Mouse (Mus musculus) c-Kit-positive CD71-negative TER-119-negative erythroid progenitor cells, embryonic 14.5 days (primary cell): ENCODE data around the gene Gspt1.
"Not testable (repeated sequence)": the region's sequence is repeated elsewhere in the genome, so short reads cannot be mapped to it uniquely, and the experiment has no call there.

Experiments
- DNase-seq: peaks from one replicate; pipeline ENCODE4 v3.0.0-alpha.2; 2013; ENCODE audit warnings: low read depth

The Gspt1 gene

GRCm38 (mm10) chr16:11253898-11254722, at the start of gene Gspt1:
Gspt1 (minus strand) TSS chr16:11254325.
- peak; percentile 96 for DNase-seq

DNA sequence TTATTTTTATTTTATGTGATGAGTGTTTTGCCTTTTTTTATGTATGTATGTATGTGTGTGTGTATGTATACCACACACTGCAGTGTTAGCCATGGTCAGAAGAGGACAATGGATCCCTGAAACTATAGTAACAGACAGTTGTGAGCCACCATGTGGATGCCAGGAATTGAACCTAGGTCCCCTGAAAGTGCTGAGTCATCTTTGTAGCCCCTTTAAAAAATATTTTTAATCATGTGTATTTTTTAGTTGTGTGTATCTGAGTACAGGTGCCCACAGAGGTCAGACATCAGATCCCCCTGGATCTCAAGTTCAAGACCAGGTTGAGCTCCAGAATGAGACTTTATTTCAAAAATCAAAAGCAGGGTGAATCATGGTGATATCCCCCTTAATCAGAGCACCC, 49.6 kb upstream of the Gspt1 start:
- DNase-seq, result no peak

- peak; percentile 30 for DNase-seq
These were observed 43.6 kb upstream of the Gspt1 start for GRCm38 (mm10) chr16:11297700-11298099.

GRCm38 (mm10) chr16:11295583-11295982, 41.5 kb upstream of the Gspt1 start:
- DNase-seq, result not testable (repeated sequence)

DNA sequence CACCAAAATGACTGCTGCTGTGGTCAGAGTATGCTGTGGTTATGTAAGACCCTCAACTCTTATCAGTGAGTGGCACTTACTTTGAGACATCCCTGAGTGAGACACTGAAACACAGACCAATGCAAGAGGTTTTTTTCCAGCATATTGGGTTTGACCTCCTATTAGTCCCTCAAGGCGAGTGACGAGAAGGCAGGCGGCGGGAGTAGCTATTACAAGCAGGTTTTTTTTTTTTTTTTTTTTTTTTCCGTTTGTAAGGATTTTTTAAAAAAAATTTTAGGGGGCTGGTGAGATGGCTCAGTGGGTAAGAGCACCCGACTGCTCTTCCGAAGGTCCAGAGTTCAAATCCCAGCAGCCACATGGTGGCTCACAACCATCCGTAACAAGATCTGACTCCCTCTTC, 34.7 kb upstream of the Gspt1 start:
- not testable (repeated sequence) for DNase-seq

GRCm38 (mm10) chr16:11285949-11286348, 31.8 kb upstream of the Gspt1 start:
- DNase-seq, result no peak

- DNase-seq, result no peak
These were observed 30.8 kb upstream of the Gspt1 start for GRCm38 (mm10) chr16:11284881-11285280.

GRCm38 (mm10) chr16:11282655-11283232, 28.6 kb upstream of the Gspt1 start:
- no peak for DNase-seq

DNA sequence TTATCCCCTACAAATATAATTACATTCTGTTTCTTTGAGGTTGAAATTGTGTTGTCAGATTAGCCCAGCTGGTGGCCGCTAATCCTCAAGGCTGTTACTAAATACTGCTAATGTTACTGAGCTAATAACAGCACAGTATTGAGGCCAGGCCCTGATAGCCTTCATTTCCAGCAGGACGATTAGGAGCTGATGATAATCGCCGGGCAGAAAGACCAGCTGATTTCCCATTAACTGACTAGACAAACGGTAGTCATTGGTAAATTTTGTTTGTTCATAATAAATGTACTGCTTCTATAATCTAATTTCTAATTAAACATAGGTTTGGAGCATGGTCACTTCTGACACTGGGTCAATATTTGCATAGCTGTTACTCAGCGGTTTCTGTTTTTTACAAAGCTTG, 24.7 kb upstream of the Gspt1 start:
- DNase-seq, result no peak

DNA sequence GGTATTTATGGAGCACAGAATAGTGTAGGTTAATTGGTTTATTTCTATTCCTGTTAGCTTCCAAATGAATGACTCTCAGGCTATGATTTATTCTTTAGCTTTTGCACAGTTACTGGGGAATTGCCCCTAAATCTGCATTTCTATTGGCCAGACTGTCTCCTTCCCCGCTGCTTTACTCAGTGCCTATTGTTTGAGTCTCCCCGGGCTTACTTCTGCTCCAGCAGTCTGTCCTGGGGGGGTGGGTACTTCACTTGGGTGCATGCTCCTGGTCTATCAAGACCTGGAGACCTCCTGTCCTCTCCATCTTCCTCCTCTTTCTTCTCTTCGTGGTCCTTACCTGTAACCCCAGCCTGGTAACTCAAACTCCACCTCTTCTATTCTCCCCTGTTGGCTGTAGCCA, 22.8 kb upstream of the Gspt1 start:
- no peak for DNase-seq

DNA sequence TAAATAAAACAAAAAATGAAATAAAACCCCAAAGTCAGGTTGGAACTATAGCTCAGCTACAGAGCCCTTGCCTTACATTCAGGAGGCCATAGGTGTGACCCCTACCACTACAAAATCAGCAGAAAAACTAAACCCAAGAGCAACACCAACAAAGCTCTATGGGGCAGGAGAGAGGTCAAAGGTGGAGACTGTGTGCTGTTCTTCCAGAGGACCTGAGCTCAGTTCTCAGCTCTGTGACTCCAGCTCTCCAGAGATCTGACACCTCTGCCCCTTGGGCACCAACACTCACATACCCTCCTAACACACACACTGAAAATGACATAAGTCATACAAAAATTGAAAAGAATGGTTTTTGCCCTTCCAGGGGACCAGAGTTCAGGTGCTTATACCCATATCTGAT, 16.9 kb upstream of the Gspt1 start:
- DNase-seq, result no peak

GRCm38 (mm10) chr16:11270642-11271041, 16.5 kb upstream of the Gspt1 start:
- DNase-seq, result peak; percentile 40

GRCm38 (mm10) chr16:11269808-11270207, 15.7 kb upstream of the Gspt1 start:
- no peak for DNase-seq

- DNase-seq, result no peak
These were observed 12.4 kb upstream of the Gspt1 start for GRCm38 (mm10) chr16:11266556-11266955.

DNA sequence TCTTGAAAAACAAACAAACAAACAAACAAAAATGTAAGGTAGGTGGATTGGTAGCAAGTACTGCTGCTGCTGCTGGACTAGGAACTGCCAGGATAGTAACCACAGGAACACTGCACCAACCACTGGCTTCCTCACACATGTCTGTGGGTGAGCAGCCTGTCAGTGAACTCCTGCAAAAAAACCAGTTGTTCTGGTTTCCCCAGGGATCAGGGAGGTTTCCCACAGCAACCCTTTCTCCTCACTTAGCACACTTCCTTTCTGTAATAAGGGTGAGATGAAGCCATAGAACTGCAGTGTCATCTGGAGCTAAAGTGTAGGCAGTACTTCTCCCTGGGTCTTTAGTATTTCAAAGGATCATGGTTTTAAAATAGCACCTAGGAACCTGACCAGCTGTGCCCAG, 9.1 kb upstream of the Gspt1 start:
- DNase-seq, result no peak

GRCm38 (mm10) chr16:11254723-11255164, 619 bp upstream of the Gspt1 start:
- DNase-seq, result no peak

DNA sequence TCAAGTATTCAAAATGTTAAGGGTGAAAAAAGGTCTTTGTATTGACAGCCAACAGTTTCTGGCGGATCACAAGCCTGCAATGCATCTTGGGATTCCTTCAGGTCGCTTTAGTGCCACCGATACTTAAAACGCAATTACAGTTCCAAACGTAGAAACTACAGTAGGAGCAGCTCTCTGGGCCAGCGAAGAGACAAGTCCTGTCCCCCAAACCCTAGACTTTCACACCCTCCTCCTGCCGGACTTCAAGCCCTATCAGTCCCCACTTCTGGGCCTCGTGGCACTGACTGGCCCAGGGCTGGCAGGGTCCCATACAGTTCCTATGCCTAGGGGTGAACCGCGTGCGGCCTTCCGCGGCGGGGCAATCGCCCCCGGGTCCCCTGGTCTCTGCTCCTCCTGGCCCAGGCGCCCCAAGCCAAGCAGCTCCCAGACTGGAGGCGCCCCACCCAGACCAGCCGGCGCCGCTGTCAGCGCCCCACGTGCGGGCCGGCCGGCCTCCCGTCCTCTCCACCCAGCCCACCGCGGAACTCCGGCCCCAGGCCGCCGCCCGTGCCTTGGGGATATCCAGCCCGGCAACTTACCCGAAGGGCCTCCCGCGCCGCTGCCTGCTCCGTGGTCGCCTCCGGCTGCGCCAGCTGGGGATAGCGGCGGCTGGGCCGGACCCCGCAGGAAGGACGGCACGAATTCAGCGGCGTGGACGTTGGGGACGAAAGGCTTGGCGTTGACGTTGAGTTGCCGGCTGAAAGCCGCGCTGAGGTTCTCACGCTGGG, 877 bp downstream of the Gspt1 start:
- peak; percentile 30 for DNase-seq

- no peak for DNase-seq
These were observed 6.3 kb downstream of the Gspt1 start for GRCm38 (mm10) chr16:11247791-11248190.

DNA sequence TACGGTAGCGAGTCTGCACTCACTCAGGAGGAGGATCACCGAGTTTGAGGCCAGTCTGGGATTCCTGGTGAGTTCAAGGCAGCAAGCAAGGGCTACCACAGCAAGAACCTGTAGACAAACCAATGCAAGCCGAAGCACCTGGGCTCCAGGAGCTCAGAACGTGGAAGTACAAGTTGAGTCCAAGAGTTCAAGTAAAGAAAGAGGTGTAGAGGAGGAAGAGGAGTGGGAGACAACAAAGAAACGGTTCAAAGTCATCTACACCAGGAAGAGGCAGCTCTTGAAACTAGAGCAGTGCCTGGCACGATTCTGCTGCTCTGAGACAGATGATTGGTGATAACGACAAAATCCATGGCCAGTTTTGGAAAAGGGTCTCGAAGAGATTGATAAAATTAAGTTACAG, 8.4 kb downstream of the Gspt1 start:
- DNase-seq, result no peak

DNA sequence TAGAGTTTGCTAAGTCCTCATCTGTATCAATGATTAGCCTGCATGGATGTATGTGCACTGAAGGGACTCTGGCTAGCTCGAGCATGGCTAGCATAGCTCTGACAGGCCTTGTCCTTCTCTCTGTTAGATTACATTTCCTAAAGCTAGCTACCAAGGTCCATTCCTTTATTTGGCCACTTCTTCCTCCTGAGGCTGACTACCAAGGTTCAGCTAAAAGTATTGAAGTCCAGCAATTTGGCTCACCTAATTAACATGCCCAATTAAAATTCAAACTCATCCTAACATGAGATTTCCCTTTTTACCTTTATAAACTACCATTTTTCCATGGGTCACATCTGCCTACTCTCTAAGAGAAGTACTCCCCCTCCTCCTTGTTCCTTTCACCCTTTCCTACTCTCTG, 11.7 kb downstream of the Gspt1 start:
- no peak for DNase-seq

GRCm38 (mm10) chr16:11217801-11218200, 36.3 kb downstream of the Gspt1 start:
- no peak for DNase-seq

DNA sequence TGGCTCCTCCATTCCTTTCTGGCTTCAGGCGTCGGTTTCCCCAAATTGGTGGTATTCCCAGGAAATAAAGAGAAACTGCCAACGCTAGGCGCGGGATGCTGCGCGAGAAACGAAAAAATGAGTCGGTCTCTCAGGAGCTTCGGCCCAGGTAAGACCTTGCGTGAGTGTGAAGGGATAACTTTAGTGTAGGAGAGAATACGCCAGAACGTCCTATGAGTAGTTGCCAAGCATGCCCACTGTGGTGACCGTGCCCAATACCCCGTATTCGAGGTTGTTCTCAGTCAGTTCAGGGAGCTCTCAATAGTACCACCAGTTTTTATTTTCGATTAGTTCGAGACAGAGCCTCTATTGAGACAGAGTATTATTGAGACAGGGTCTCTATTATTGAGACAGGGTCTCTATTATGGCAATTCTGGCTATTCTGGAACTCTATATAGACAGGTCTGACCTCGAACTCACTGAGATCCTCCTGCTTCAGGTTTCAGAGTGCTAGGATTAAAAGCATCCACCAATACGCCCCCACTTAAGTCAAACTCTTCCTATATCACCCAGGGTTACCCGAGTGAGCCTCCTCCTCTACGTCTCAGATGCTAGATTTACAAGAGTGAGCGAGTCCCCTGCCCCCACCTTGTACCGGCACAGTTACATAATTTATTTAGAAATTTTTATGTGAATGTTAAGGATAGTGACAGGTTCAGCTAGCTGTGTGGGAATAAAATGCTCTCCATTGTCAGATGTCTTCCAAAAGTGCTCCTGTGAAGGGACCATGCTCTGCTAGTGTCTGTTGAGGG, 50.3 kb downstream of the Gspt1 start:
- DNase-seq, result peak; percentile 6
